Mouse (Mus musculus): ENCODE measurements around the gene Gm17268. TPM values are rescaled to one million over a fixed set of nuclear protein-coding genes. Genes with fewer than 3 reads are reported as not detected.

Gene Gm17268
- polyA plus RNA-seq (2015; fragmentation: Nextera tagmentation; extraction: Ambion mirVana) = not detected in 2 replicates

- Histone ChIP-seq H3K9ac (no peak within 1 kb of the TSS), H3K4me1 (peaks cover 9% of the 10 kb centered on the region), H3K27me3 (peaks cover 3% of the 10 kb centered on the region; the same call in 1 of the 2 replicates), H3K9me3 (replicated peaks) (no peaks in the 10 kb centered on the region), H3K36me3 (no peaks in the 10 kb centered on the region), H3K4me3 (replicated peaks) (no peak within 1 kb of the TSS), H3K27ac (replicated peaks) (no peak within 1 kb of the TSS), H3K4me2 (replicated peaks) (no peak within 1 kb of the TSS)
- WGBS = 43% methylated on average over 2 of the region's 2 CpGs
- no peak for ATAC-seq (ENCODE audit: insufficient number of reproducible peaks, low FRiP score, low TSS enrichment, low read depth)
Measured at GRCm38 (mm10) chr11:82038535-82038934, at the start of gene Gm17268. Gene Gm17268, minus strand, starts transcription at chr11:82038562.

DNA sequence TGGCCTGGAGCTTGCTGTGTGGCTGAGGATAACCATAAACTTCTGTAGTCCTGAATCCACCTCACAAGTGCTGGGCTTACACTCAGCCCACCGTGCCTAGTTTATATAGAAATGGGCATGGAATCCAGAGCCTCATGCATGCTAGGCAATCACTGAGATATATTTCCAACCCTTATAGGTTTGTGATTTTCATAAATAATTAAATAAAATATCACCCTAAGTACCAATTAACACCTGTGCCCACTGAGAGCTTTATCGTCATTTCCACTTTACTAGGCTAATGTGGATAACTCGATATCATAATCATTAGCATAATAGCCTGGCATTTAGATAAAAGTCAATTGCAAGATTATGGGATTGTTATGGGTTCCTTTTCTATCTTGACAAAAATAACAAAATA is 46.0 kb upstream of the Gm17268 start:
- ATAC-seq (ENCODE audit: insufficient number of reproducible peaks, low FRiP score, low TSS enrichment, low read depth) = no peak

DNA sequence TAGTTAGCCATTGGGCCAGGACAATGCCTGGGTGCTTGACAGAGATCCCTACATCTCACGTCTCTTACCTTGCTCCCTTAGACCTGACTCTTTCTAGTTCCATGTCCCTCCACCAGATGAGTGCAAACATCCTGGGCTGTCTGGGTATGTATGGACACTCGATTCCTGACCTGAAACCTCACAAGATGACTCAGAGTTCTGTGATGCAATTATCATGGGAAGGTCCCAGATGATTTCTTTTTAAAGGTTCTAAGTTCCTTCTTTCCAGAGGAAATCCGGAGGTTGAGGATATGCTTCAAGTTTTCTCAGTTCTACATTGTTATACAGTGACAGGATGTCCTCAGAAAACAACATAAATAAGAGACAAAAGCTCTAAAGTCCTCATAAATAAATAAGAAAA is 42.5 kb upstream of the Gm17268 start:
- no peak for ATAC-seq (ENCODE audit: insufficient number of reproducible peaks, low FRiP score, low TSS enrichment, low read depth)
- Histone ChIP-seq H3K27ac (replicated peaks) (no peak overlapping the region), H3K9me3 (replicated peaks) (no peaks in the 10 kb centered on the region), H3K9ac (no peak overlapping the region), H3K4me1 (peaks cover 7% of the 10 kb centered on the region), H3K36me3 (no peaks in the 10 kb centered on the region), H3K27me3 (no peaks in the 10 kb centered on the region), H3K4me2 (replicated peaks) (no peak overlapping the region), H3K4me3 (replicated peaks) (no peak overlapping the region)
- WGBS = 78% methylated on average over 3 of the region's 3 CpGs

More for the DNA sequence above, 46.0 kb upstream of the Gm17268 start:
- H3K9me3 ChIP-seq (replicated peaks) = no peaks in the 10 kb centered on the region
- H3K4me2 ChIP-seq (replicated peaks) = no peak overlapping the region
- no peak overlapping the region for H3K4me3 ChIP-seq (replicated peaks)
- H3K4me1 ChIP-seq = no peaks in the 10 kb centered on the region
- H3K9ac ChIP-seq = no peak overlapping the region
- no peak overlapping the region for H3K27ac ChIP-seq (replicated peaks)
- 86% methylated on average over 3 of the region's 3 CpGs for WGBS
- H3K27me3 ChIP-seq = no peaks in the 10 kb centered on the region
- no peaks in the 10 kb centered on the region for H3K36me3 ChIP-seq

DNA sequence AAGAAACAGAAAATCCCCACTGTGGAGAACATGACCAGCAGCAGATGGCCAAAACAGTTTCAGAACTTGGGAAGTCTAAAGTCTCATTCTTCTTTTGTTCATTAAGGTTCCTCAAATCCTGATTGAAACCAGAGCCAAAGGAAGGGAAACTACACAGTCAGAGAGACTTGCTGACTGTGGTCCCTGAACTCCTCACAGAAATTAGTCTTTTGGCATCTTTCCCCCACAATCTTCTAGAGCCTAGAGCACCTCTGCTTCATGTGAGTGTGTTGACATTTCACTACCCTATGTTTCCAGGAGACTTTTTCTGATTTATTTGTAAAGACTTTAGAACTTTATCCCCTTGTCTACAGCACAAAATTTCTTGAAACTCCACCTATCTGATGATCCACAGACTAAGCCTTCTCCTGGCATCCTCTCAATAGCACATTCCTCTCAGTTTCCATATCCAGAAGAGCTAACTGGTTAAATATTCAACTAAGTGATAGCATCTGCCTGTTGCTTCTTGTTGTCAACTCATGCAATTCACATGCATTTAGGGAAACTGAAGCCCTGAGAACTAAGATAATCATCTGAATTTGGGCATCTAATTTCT is 39.9 kb upstream of the Gm17268 start:
- H3K27ac ChIP-seq (replicated peaks) = no peak overlapping the region
- ATAC-seq (ENCODE audit: insufficient number of reproducible peaks, low FRiP score, low TSS enrichment, low read depth) = no peak; the same call in 1 of the 2 replicates
- H3K36me3 ChIP-seq = no peaks in the 10 kb centered on the region
- peaks cover 7% of the 10 kb centered on the region for H3K4me1 ChIP-seq
- no peak overlapping the region for H3K4me2 ChIP-seq (replicated peaks)
- H3K9ac ChIP-seq = no peak overlapping the region
- no peaks in the 10 kb centered on the region for H3K9me3 ChIP-seq (replicated peaks)
- H3K4me3 ChIP-seq (replicated peaks) = no peak overlapping the region
- H3K27me3 ChIP-seq = no peaks in the 10 kb centered on the region

DNA sequence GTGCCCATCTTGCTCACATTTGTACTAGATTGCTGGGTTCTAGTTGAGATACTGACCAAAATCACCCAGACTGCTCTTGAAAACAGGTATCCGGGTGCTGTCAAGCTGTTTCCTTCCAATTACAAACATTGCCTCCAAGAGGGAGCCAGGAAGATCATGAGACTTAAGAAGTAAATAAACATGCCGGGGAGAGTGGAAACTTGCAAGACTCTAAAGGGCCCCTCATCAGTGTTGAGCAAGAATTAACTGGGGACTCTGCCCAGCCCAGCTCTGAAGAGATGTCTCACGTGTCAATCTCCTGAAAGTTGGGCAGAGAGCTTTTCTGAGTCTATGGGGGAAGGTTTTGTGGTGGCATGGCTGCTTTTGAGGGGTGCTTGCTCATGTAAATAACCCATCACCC is 38.7 kb upstream of the Gm17268 start:
- no peaks in the 10 kb centered on the region for H3K36me3 ChIP-seq
- WGBS = 74% methylated on average over 3 of the region's 3 CpGs
- H3K4me3 ChIP-seq (replicated peaks) = no peak overlapping the region
- H3K9me3 ChIP-seq (replicated peaks) = no peaks in the 10 kb centered on the region
- no peak overlapping the region for H3K4me2 ChIP-seq (replicated peaks)
- H3K27ac ChIP-seq (replicated peaks) = no peak overlapping the region
- no peak overlapping the region for H3K9ac ChIP-seq
- peaks cover 7% of the 10 kb centered on the region for H3K4me1 ChIP-seq
- ATAC-seq (ENCODE audit: insufficient number of reproducible peaks, low FRiP score, low TSS enrichment, low read depth) = no peak
- H3K27me3 ChIP-seq = no peaks in the 10 kb centered on the region

DNA sequence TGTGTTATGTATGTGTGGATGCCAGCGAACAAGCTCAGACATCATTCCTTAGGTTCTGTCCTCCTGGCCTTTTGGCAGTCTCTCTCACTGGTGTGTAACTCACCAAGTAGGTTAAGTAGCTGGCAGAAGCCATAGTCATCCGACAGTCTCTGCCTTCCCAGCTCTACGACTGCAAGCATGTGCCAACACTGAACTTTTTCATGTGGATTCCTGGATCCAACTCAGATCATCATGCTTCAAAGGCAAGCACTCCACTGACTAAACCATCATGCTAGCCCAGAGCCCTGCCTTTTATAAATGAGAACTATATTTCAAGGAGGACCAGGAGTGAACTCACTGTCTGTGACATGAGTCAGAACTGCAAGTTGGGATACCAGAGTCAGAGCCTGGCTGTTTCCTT is 35.3 kb upstream of the Gm17268 start:
- Histone ChIP-seq H3K27me3 (no peaks in the 10 kb centered on the region), H3K36me3 (no peaks in the 10 kb centered on the region), H3K4me3 (replicated peaks) (no peak overlapping the region), H3K27ac (replicated peaks) (no peak overlapping the region), H3K9me3 (replicated peaks) (no peaks in the 10 kb centered on the region), H3K4me1 (peaks cover 7% of the 10 kb centered on the region), H3K9ac (no peak overlapping the region), H3K4me2 (replicated peaks) (no peak overlapping the region)
- ATAC-seq (ENCODE audit: insufficient number of reproducible peaks, low FRiP score, low TSS enrichment, low read depth) = no peak
- 63% methylated on average over 3 of the region's 3 CpGs for WGBS

- no peak overlapping the region for H3K27ac ChIP-seq (replicated peaks)
- no peak overlapping the region for H3K4me2 ChIP-seq (replicated peaks)
- no peak for ATAC-seq (ENCODE audit: insufficient number of reproducible peaks, low FRiP score, low TSS enrichment, low read depth)
Measured at GRCm38 (mm10) chr11:82072984-82073383, 34.6 kb upstream of the Gm17268 start.

GRCm38 (mm10) chr11:82072374-82072773 is 34.0 kb upstream of the Gm17268 start:
- ATAC-seq (ENCODE audit: insufficient number of reproducible peaks, low FRiP score, low TSS enrichment, low read depth) = no peak

More at GRCm38 (mm10) chr11:82072984-82073383, 34.6 kb upstream of the Gm17268 start:
- Histone ChIP-seq H3K9me3 (replicated peaks) (no peaks in the 10 kb centered on the region), H3K4me1 (peaks cover 5% of the 10 kb centered on the region), H3K36me3 (no peaks in the 10 kb centered on the region), H3K9ac (no peak overlapping the region), H3K4me3 (replicated peaks) (no peak overlapping the region), H3K27me3 (no peaks in the 10 kb centered on the region)
- WGBS = 72% methylated on average over 3 of the region's 3 CpGs

DNA sequence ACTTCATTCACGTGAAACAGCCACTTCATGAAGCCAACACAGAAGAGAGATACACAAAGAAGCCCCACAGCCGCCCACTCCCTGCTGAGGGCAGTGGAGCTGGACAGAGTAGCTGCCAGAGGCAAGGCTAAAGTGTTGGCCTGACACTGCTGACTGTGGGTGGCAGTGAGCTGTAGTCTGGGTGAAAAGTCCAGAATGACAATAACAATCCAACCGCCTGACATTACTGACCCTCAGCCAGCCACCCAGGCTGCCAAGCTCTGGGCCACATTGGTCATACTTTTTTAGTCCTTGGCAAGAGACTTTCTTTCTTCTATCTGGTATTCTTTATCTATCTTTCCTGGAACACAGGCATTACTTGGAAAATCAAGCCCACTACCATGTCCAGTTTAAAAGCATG is 32.7 kb upstream of the Gm17268 start:
- no peaks in the 10 kb centered on the region for H3K9me3 ChIP-seq (replicated peaks)
- WGBS = 80% methylated on average over 3 of the region's 3 CpGs
- H3K4me3 ChIP-seq (replicated peaks) = no peak overlapping the region
- H3K36me3 ChIP-seq = no peaks in the 10 kb centered on the region
- no peaks in the 10 kb centered on the region for H3K4me1 ChIP-seq
- H3K4me2 ChIP-seq (replicated peaks) = no peak overlapping the region
- peaks cover 3% of the 10 kb centered on the region; the same call in 1 of the 2 replicates for H3K27me3 ChIP-seq
- H3K9ac ChIP-seq = no peak overlapping the region
- no peak overlapping the region for H3K27ac ChIP-seq (replicated peaks)
- ATAC-seq (ENCODE audit: insufficient number of reproducible peaks, low FRiP score, low TSS enrichment, low read depth) = no peak

More at GRCm38 (mm10) chr11:82072374-82072773, 34.0 kb upstream of the Gm17268 start:
- Histone ChIP-seq H3K9me3 (replicated peaks) (no peaks in the 10 kb centered on the region), H3K9ac (no peak overlapping the region), H3K4me1 (no peaks in the 10 kb centered on the region), H3K27ac (replicated peaks) (no peak overlapping the region), H3K36me3 (no peaks in the 10 kb centered on the region), H3K4me3 (replicated peaks) (no peak overlapping the region), H3K4me2 (replicated peaks) (no peak overlapping the region), H3K27me3 (no peaks in the 10 kb centered on the region)
- WGBS = 68% methylated on average over 1 of the region's 1 CpGs

DNA sequence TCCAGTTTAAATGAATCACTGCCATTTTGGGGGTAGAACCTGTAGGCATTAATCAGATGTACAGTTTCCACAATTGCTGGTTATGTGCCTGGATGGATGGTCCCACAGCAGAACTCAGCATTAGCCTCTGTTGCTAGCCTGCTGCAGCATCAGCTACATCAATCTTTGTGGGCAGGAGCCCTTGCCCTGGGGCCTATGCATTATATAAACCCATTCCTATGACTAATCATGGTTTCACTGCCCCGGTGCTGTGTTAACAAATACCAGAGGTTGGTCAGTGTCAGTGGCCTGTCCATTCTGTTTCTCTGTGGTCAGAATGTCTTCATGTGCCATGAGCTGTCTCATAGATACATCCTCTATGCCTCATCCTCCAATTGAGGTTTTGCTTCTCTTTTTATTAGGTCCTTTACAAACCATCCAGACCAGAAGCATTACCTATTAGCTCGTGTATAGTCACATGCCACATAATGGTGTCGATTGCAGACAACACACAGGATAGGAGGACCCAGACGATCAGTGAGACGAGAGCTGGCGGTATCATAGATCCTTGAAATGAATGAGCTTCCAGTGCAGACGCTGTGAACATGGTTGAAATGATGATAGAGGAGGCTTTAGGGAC is 28.7 kb upstream of the Gm17268 start:
- no peaks in the 10 kb centered on the region for H3K9me3 ChIP-seq (replicated peaks)
- no peak overlapping the region for H3K27ac ChIP-seq (replicated peaks)
- H3K27me3 ChIP-seq = peaks cover 3% of the 10 kb centered on the region; the same call in 1 of the 2 replicates
- H3K9ac ChIP-seq = no peak overlapping the region
- no peaks in the 10 kb centered on the region for H3K4me1 ChIP-seq
- H3K4me3 ChIP-seq (replicated peaks) = no peak overlapping the region
- no peak for ATAC-seq (ENCODE audit: insufficient number of reproducible peaks, low FRiP score, low TSS enrichment, low read depth)
- WGBS = 78% methylated on average over 7 of the region's 7 CpGs
- no peak overlapping the region for H3K4me2 ChIP-seq (replicated peaks)
- H3K36me3 ChIP-seq = no peaks in the 10 kb centered on the region

DNA sequence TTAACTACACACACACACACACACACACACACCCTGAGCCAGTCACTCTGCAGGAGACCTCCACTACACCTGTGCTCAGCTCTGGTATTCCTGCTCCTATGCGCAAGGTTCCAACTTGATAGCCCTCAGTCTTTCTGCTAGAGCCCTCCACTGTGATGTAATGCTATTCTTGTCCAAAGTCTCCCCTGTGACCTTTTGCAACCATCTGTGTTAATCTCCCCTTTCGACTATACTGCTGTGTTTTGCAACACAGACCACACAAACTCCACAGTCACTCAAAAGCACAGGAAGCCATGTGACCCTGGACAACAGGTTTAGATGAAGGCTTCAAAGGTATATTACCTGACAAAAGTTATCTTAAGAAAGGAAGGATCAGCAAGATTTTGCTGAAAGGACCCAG is 25.1 kb upstream of the Gm17268 start:
- Histone ChIP-seq H3K4me1 (no peaks in the 10 kb centered on the region), H3K9ac (no peak overlapping the region), H3K36me3 (no peaks in the 10 kb centered on the region), H3K27me3 (peaks cover 3% of the 10 kb centered on the region; the same call in 1 of the 2 replicates), H3K4me3 (replicated peaks) (no peak overlapping the region), H3K9me3 (replicated peaks) (no peaks in the 10 kb centered on the region), H3K27ac (replicated peaks) (no peak overlapping the region), H3K4me2 (replicated peaks) (no peak overlapping the region)
- no peak for ATAC-seq (ENCODE audit: insufficient number of reproducible peaks, low FRiP score, low TSS enrichment, low read depth)
- WGBS = 83% methylated on average over 2 of the region's 2 CpGs

DNA sequence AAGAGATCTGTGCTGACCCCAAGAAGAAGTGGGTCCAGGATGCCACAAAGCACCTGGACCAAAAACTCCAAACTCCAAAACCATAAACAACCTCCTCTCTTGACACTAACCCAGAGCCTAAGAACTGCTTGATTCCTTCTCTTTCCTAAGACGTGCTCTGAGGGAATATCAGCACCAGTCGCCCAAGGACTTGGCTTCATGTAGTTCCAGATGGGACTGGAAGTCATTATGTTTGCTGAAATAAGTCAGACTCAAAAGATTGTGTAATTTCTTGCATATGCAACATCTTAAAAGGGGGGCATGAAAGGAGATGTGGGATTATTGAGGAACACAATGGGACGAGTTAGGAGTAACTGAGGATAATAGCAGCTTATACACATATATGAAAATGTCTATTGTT is 23.9 kb upstream of the Gm17268 start:
- no peak for ATAC-seq (ENCODE audit: insufficient number of reproducible peaks, low FRiP score, low TSS enrichment, low read depth)
- Histone ChIP-seq H3K27ac (replicated peaks) (no peak overlapping the region), H3K27me3 (peaks cover 3% of the 10 kb centered on the region; the same call in 1 of the 2 replicates), H3K4me3 (replicated peaks) (no peak overlapping the region), H3K9ac (no peak overlapping the region), H3K36me3 (no peaks in the 10 kb centered on the region), H3K9me3 (replicated peaks) (no peaks in the 10 kb centered on the region), H3K4me1 (no peaks in the 10 kb centered on the region), H3K4me2 (replicated peaks) (no peak overlapping the region)
- WGBS = 34% methylated on average over 3 of the region's 3 CpGs
